Mouse (Mus musculus) spleen, adult 12 weeks (tissue): ENCODE data around the gene Shisa5.

Source experiments
- DNase-seq: peaks from one replicate; pipeline ENCODE4 v3.0.0; 2022; ENCODE audit warnings: low spot score

The Shisa5 gene

GRCm38 (mm10) chr9:109054712-109055111, 16.3 kb downstream of the Shisa5 start:
- peak; percentile 47 for DNase-seq

- DNase-seq: no peak
Measured at GRCm38 (mm10) chr9:109055271-109056030, 17.1 kb downstream of the Shisa5 start.

GRCm38 (mm10) chr9:109056081-109056690, 17.8 kb downstream of the Shisa5 start:
- no peak for DNase-seq

- no peak for DNase-seq
Measured at GRCm38 (mm10) chr9:109056916-109057315, 18.6 kb downstream of the Shisa5 start.

GRCm38 (mm10) chr9:109057543-109057942, 19.2 kb downstream of the Shisa5 start:
- DNase-seq: no peak

- DNase-seq: no peak
Measured at GRCm38 (mm10) chr9:109058006-109058765, 19.8 kb downstream of the Shisa5 start.

- peak; percentile 77 for DNase-seq
Measured at GRCm38 (mm10) chr9:109059136-109059903, 21.0 kb downstream of the Shisa5 start, which contains the start of gene Trex1. Gene Trex1, minus strand, starts transcription at chr9:109059734.

GRCm38 (mm10) chr9:109060184-109060897, 22.0 kb downstream of the Shisa5 start:
- no peak for DNase-seq

GRCm38 (mm10) chr9:109060898-109061295, 22.5 kb downstream of the Shisa5 start:
- DNase-seq: no peak

- DNase-seq: no peak
Measured at GRCm38 (mm10) chr9:109068095-109068735, 29.9 kb downstream of the Shisa5 start.

GRCm38 (mm10) chr9:109073661-109074573, 35.6 kb downstream of the Shisa5 start, which contains the start of gene Atrip:
Gene Atrip, minus strand, starts transcription at chr9:109074124.
- DNase-seq: peak; percentile 81

GRCm38 (mm10) chr9:109080516-109080915, 42.2 kb downstream of the Shisa5 start:
- DNase-seq: no peak

GRCm38 (mm10) chr9:109081749-109082123, 43.4 kb downstream of the Shisa5 start:
- DNase-seq: no peak

- peak; percentile 77 for DNase-seq
Measured at GRCm38 (mm10) chr9:109082124-109082800, 43.9 kb downstream of the Shisa5 start, which contains the start of the genes Ccdc51 and Tma7. Gene Ccdc51, plus strand, starts transcription at chr9:109082493. Gene Tma7, minus strand, starts transcription at chr9:109082587.

GRCm38 (mm10) chr9:109084922-109085321, 46.6 kb downstream of the Shisa5 start:
- DNase-seq: no peak

- no peak for DNase-seq
Measured at GRCm38 (mm10) chr9:109087987-109088386, 49.6 kb downstream of the Shisa5 start.

GRCm38 (mm10) chr9:109090446-109090845, 52.1 kb downstream of the Shisa5 start:
- DNase-seq: no peak

- DNase-seq: no peak
Measured at GRCm38 (mm10) chr9:109091802-109092201, 53.4 kb downstream of the Shisa5 start.

- DNase-seq: no peak
Measured at GRCm38 (mm10) chr9:109092799-109093198, 54.4 kb downstream of the Shisa5 start.
